Mouse (Mus musculus) adrenal gland, adult 8-10 months (tissue): Measurements from ENCODE around the gene Cntln. TPM values are rescaled to one million over a fixed set of nuclear protein-coding genes. Genes with fewer than 3 reads are reported as not detected.

Experiments
- DNase-seq: peaks from one replicate; pipeline ENCODE4 v3.0.0; 2022
- total RNA-seq, 4 experiments: library from RNA; stranded (reverse); gene quantifications; 2 replicates each; pipeline ENCODE4 v1.2.4; 2022

Cntln gene
- total RNA-seq, 4 experiments from 2014 or later = 7.6 to 11.8 (median 9.9) TPM

DNA sequence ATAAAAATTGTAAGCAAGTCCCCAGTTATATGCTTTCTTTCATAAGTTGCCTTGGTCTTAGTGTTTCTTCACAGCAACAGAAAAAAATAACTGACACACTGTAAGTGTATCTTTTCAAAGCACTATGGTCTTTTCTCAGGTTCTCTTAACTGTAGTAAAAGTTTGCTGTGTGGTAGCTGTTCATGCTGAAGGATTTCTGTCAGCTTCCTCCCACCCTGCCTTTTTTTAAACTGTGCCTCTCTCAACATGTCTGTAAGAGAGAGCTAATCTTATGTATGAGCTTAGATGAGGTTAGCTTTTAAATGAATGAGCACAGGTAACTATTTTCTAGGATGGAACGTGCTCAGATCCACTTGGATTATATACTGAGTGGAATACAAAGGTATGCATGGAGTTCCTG lies 170.5 kb downstream of the Cntln start:
- no peak for DNase-seq

DNA sequence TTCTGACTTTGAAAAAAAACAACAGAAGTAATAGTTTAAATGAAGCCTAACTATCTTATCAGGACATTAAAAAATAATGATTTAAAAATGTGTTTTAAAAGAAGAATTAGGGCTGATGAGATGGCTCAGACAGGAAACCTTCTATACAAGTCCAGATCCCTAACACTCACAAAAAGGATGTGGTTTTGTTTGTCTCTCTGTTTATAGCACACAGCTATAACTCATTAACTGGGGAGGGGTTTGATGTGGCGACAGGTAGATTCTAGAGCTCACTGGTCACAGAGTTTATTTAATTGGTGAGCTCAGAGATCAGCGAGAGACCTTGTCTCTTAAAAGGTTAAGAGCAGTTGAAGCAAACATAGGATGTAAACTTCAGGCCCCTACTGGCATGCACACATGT lies 175.5 kb downstream of the Cntln start:
- DNase-seq = no peak

DNA sequence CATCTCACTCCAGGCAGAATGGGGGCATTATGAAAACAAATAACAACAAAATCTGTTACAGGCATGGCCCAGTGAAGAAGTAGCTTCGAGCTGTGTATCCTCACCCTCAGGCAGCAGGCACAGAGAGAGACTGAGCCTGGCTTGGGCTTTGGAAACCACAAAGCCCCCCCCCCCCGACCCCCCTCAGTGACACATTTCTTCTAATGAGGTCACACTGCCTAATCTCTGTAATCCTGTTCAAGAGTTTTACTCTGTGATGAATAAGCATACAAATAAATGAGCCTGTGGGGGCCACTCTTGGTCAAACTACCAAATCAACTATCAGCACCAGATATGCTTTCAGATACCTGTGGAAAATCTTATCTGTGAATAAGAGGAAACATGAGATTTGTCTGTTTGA lies 177.6 kb downstream of the Cntln start:
- DNase-seq = no peak

- DNase-seq = no peak
Measured at GRCm38 (mm10) chr4:85096033-85096432, 211.9 kb downstream of the Cntln start.

- DNase-seq = peak; percentile 7
Measured at GRCm38 (mm10) chr4:85096682-85097081, 212.6 kb downstream of the Cntln start.

GRCm38 (mm10) chr4:85102168-85102567 lies 218.1 kb downstream of the Cntln start:
- no peak for DNase-seq

DNA sequence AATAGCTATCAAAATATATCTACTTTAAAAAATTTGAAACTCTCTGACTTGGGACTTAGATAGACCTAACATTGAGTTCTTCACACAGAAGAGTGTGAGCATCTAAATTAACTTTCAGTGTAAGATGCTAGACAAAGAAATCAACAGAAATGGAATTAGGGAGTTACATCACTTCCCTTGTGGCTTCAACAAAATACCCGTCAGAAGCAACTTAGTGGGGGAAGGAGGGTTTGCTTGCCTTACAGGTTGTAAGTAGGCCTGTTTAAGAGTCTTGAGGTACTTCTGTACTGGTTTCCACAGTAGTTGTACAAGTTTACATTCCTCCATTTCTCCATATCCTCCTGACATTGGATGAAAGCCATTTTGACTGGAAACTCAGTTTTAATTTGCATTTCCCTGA lies 222.3 kb downstream of the Cntln start:
- DNase-seq = no peak

DNA sequence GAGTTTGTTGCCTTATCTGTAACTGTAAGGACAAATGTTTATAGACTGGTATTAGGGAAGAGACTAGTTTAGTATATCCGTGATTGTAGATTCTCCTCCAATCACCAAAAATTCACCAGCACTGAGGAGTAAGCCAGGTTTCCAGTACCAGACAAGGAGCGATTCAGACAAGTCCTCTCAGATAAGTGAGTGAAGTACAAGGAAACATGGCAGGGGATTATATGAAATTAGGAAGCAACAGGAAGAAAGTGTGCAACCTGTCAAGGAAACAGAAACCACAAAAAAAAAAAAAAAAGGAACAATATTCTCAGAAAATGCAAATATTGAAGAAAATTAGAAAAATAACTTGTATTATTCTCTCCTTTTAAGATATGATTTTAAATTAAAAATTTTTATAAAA lies 222.9 kb downstream of the Cntln start:
- no peak for DNase-seq

- DNase-seq = no peak
Measured at GRCm38 (mm10) chr4:85120271-85120670, 236.2 kb downstream of the Cntln start.

DNA sequence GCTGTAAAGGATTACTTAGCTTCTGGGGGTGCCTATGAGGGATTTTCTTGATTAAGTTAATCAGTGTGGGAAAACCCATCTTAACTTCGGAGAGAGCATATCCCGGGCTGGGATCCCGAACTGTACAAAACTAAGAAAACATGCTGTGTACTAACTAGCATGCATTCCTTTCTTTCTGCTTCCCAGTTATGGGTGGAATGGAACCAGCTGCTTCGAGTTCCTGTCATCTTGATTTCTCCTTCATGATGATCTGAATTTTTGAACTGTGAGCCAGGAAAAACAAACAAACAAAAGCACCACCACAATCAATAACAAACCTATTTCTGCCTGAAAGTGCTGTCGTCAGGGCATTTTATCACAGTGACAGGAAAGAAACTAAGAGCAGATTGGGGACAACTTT lies 265.6 kb downstream of the Cntln start:
- no peak for DNase-seq

- DNase-seq = no peak
Measured at GRCm38 (mm10) chr4:85151881-85152280, 267.8 kb downstream of the Cntln start.

DNA sequence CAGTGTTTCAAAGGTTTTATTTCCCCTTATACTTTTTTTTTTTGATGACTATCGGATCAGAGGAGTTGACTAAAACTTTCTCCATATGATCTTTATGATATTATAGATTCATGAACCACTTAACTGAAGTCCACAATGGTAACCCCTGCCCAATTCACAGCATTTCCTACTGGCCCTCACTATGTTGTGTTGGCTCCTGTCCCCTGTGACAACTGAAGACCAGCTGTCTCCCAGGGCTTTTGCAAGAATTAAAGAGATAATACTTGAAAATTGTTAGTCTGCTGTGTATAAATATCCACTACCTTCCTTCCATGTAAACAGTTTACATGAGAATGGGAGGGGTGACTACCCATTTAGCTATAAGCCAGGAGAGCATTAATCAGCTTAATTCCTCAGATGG lies 270.3 kb downstream of the Cntln start:
- DNase-seq = no peak

- DNase-seq = no peak
Measured at GRCm38 (mm10) chr4:85161156-85161555, 277.0 kb downstream of the Cntln start.

- peak; percentile 31 for DNase-seq
Measured at GRCm38 (mm10) chr4:85162468-85163312, 278.6 kb downstream of the Cntln start.

GRCm38 (mm10) chr4:85163313-85163615 lies 279.2 kb downstream of the Cntln start:
- DNase-seq = no peak

DNA sequence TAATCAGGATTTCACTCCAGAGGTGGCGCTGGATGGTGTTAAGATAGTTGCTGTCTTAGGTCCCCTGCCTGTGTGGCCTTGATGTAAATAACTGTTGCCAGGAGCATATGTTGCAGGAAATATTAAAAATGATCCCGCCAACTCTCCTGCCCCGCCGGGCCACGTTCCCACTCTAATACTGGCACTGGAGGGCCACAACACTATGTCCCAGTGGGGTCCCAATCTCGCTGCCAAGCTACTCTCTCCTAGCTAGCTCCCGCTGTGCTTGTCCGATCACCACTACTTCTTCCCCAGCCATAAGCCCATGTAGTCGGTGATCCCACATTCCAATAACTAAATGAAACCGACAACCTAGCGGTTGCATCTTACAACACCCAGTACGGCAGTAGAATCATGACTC lies 283.9 kb downstream of the Cntln start:
- no peak for DNase-seq

GRCm38 (mm10) chr4:85175466-85175865 lies 291.4 kb downstream of the Cntln start:
- DNase-seq = no peak

DNA sequence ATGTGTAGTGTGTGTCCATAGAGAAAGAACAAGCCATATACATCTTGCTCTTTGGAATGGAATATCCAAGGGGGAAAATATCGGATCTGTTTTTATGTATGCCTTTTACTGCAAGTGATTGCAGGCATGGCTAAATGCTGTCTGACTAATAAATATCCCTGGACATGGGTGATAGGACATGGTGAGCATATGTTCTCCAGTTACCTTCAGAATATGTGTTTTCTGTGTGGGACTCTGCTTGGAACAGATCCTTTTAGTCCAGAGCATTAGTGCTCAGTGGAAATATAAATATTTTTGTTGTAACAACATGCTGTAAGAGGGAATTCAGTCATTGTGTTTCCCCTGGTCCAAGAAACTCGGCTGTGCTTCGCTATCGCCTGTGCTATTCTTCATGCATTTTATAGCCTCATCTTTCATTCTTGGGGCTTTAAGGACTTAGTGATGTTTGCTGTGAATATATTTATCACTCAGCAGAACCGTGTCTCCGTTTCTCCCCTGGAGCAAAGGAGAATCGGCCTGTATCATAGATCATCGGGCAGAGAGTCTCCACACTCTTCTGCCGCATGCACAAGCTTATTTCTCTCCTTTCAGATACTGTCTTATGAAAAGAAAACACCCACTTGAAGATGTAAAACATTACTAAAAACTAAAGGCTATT lies 294.4 kb downstream of the Cntln start:
- no peak for DNase-seq

Other genes starting within 250 kb of the Cntln start
- 10 to 100 TPM; 11.9 to 18.9 (median 15.8) TPM for gene Bnc2, start 209.0 kb upstream of the Cntln start, total RNA-seq